8 mouse cellular contexts compared by ENCODE assay signal in genomic region chr9:72374074-72374473, GRCm38 (mm10).
DNase-seq lines count a peak whose midpoint lies in the region; ATAC-seq and TF ChIP-seq lines count a peak whose summit lies in the region.

No protein-coding gene starts in this region.

- DNase-seq in spleen, adult 12 weeks (ENCODE audit: low spot score) = peak; percentile 11
- no peak for DNase-seq in spleen, adult 18-20 months
- peak; percentile 20 for DNase-seq in c-Kit-positive CD71-positive TER-119-positive erythroid progenitor cells, embryonic 14.5 days (ENCODE audit: low spot score)
- peak; percentile 61 to 65 for DNase-seq in thymus, postnatal 36 days
- no peak for DNase-seq in adrenal gland, adult 18-20 months (ENCODE audit: low spot score in 2 of 2)

- H3K4me2 ChIP-seq in intestine, postnatal 0 days (replicated peaks; ENCODE audit: low read depth) = no peak overlapping the region
- H3K4me2 ChIP-seq in intestine, embryonic 16.5 days (ENCODE audit: low read depth, low read length) = no peak overlapping the region

- H3K27ac ChIP-seq in intestine, postnatal 0 days (ENCODE audit: low read depth, low read length) = no peak overlapping the region
- H3K27ac ChIP-seq in intestine, embryonic 16.5 days (ENCODE audit: low read length) = no peak overlapping the region

- no peak overlapping the region for H3K9ac ChIP-seq in intestine, postnatal 0 days (ENCODE audit: low read depth, low read length)
- H3K9ac ChIP-seq in intestine, embryonic 16.5 days (ENCODE audit: low read depth, low read length) = no peak overlapping the region

- 96% methylated on average over 3 of the region's 3 CpGs for WGBS in intestine, postnatal 0 days
- 89% methylated on average over 3 of the region's 3 CpGs for WGBS in intestine, embryonic 16.5 days

- peak; percentile 40; the same call in 1 of the 2 replicates for TF ChIP-seq CTCF in intestine, postnatal 0 days (IDR thresholded peaks at IDR 0.05; ENCODE audit: low read depth)

- no peaks in the 10 kb centered on the region for H3K36me3 ChIP-seq in intestine, postnatal 0 days (ENCODE audit: control insufficient read depth, insufficient read depth)
- no peaks in the 10 kb centered on the region for H3K36me3 ChIP-seq in intestine, embryonic 16.5 days (ENCODE audit: control insufficient read depth, insufficient read depth, low read length)

- H3K4me3 ChIP-seq in intestine, postnatal 0 days (ENCODE audit: low read depth, low read length) = no peak overlapping the region
- H3K4me3 ChIP-seq in intestine, embryonic 16.5 days (ENCODE audit: low read length) = no peak overlapping the region

- no peaks in the 10 kb centered on the region for H3K9me3 ChIP-seq in intestine, postnatal 0 days (ENCODE audit: control insufficient read depth)
- no peaks in the 10 kb centered on the region for H3K9me3 ChIP-seq in intestine, embryonic 16.5 days (ENCODE audit: control insufficient read depth, low read length)

- no peaks in the 10 kb centered on the region for H3K27me3 ChIP-seq in intestine, postnatal 0 days (replicated peaks; ENCODE audit: control insufficient read depth, insufficient read depth, low read length)
- H3K27me3 ChIP-seq in intestine, embryonic 16.5 days (replicated peaks; ENCODE audit: control insufficient read depth, insufficient read depth, low read length) = no peaks in the 10 kb centered on the region

- ATAC-seq in intestine, postnatal 0 days = no peak
- ATAC-seq in intestine, embryonic 16.5 days = no peak
- ATAC-seq in inflammation-experienced regulatory T-cells, adult 6 months = no peak

- H3K4me1 ChIP-seq in intestine, postnatal 0 days (replicated peaks; ENCODE audit: control insufficient read depth, insufficient read depth, low read length) = no peaks in the 10 kb centered on the region
- H3K4me1 ChIP-seq in intestine, embryonic 16.5 days (ENCODE audit: control insufficient read depth, insufficient read depth, low read length) = no peaks in the 10 kb centered on the region

Comparison
In these comparisons a context has a peak if more than half of its experiments do, and no peak if none do; other contexts are left out.
1. DNase-seq: peak in spleen, adult 12 weeks (single experiment), c-Kit-positive CD71-positive TER-119-positive erythroid progenitor cells, embryonic 14.5 days (single experiment) and thymus, postnatal 36 days (2 of 2); none in spleen, adult 18-20 months (0 of 2) and adrenal gland, adult 18-20 months (0 of 2).